Mouse (Mus musculus) activated CD4-positive, CD25-positive, alpha-beta regulatory T cell (primary cell): ENCODE data around the gene B830017H08Rik. TPM values are rescaled to one million over a fixed set of nuclear protein-coding genes. Genes with fewer than 3 reads are reported as not detected.

Experiments
- polyA plus RNA-seq, 2 experiments: library from polyadenylated mRNA; unstranded; fragments of 100-300 nt; shearing (Covaris generic); gene quantifications; one replicate each; pipeline ENCODE4 v1.2.1; 2017

Gene B830017H08Rik
- not detected for polyA plus RNA-seq

DNA sequence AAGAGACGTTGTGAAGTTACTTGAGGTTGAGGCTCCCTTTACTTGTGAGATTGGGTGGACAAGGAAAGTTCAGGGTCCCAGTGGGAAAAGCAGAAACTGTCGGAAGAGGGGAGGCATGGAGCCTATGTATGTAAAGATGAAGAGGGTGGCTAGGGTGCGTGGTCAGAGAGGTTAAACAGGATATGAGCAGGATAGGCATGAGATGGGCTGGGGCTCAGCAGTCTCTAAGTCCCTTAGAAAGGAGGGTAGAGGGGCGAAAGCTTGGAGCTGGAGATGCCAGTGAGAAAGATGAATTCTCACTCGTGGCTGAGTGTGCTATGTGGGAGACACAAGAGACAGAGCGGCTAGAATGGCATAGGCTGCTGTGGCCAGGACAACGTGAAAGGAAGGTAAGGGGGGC lies at the start of gene B830017H08Rik:
TSS of gene B830017H08Rik (plus strand) at position 301 of the 400 bp plus-strand sequence.

DNA sequence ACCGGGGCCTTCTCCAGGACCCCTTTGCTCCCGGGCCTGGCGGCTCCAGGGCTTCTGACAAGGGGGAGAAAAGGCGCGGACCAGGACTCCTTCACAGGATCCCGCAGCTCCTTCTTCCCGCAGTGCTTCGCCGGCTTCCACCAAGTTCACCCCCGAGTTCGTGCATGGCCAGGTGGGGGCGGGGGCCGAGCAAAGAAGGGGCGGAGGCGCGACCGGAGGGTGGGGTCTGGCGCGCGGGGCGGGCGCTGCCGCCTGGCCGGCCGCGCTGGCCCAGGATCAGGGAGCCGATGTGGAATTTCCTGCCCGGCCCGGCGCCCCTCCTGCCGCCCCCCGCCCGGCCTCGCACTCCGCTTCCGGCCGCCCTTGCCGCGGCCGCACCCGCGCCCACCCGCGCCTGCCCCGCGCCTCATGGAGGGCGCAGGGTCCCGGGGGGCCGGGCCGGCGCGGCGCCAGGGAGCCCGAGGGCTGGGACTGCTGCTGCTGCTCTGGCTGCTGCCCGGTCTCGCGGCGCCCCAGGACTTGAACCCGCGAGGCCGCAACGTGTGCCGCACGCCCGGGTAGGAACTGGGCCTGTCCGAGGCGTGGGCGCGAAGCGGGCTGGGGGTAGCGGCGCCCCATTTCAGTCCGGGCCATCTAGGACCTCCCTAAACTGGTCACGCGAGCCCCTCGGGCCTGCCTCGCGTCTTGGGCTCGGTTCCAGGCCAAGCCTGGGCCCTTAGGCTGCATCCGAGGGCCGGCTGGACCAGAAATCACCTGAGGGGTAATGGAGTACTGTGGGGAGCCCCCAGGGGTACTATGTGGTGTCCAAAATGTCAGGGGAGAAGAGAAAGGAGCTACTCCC lies 35.7 kb upstream of the B830017H08Rik start, which contains the start of gene Scarf2:
TSS of gene Scarf2 (plus strand) at position 312 of the 841 bp plus-strand sequence.

DNA sequence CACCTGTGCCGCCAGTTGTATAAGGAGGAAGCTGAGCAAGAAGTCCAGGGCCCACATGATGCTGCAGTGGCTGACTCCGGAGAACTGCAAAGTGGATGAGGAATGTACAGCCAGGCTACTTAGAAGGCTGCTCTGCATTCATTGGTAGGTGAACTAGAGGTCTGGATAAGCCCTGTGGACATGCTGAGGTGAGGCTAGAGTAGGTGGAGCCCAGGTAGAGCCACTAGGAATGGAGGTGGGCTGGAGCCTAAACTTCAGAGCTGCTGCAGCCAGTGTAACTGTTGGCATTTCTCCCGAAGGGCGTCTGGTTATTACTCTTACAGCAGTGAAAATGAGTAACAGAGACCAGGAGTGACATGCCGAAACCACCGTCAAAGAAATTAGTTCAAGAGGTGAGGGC lies 5.1 kb downstream of the B830017H08Rik start, which contains the start of gene Car15:
TSS of gene Car15 (minus strand) at position 314 of the 400 bp plus-strand sequence.

Other genes with a start within 250 kb of the B830017H08Rik start
- 1 to 10 TPM; 1.1 to 2.2 TPM for gene Slc7a4, start 249.9 kb upstream of the B830017H08Rik start, polyA plus RNA-seq
- gene Smpd4, start 213.8 kb upstream of the B830017H08Rik start, polyA plus RNA-seq = 10 to 100 TPM; 14.1 to 18.4 TPM
- gene Ccdc74a, start 186.7 kb upstream of the B830017H08Rik start, polyA plus RNA-seq = under 1 TPM; 0.33 to 0.64 TPM
- 100 to 1,000 TPM in 1 of 2 experiments, 10 to 100 TPM in 1; 90.2 to 128 TPM for gene Med15, start 100.2 kb upstream of the B830017H08Rik start, polyA plus RNA-seq
- gene Klhl22, start 73.5 kb upstream of the B830017H08Rik start, polyA plus RNA-seq = 10 to 100 TPM; 11.1 to 14.1 TPM
- gene Scarf2, start 35.8 kb upstream of the B830017H08Rik start, polyA plus RNA-seq = under 1 TPM in 1 of 2 experiments, not detected in 1; 0.07 TPM
- 1 to 10 TPM; 1.5 to 2.1 TPM for gene Car15, start 5.2 kb downstream of the B830017H08Rik start, polyA plus RNA-seq
- under 1 TPM; 0.31 to 0.33 TPM for gene Gm20518, start 58.5 kb downstream of the B830017H08Rik start, polyA plus RNA-seq
- not detected for gene Tssk1, start 61.1 kb downstream of the B830017H08Rik start, polyA plus RNA-seq
- gene Dgcr2, start 65.4 kb downstream of the B830017H08Rik start, polyA plus RNA-seq = 10 to 100 TPM; 36.9 to 52.6 TPM
- not detected for gene Tssk2, start 65.5 kb downstream of the B830017H08Rik start, polyA plus RNA-seq
- 10 to 100 TPM; 51.7 to 68.8 TPM for gene Ess2, start 78.2 kb downstream of the B830017H08Rik start, polyA plus RNA-seq
- not detected for gene Gsc2, start 81.9 kb downstream of the B830017H08Rik start, polyA plus RNA-seq
- 10 to 100 TPM; 40.7 to 50.5 TPM for gene Slc25a1, start 95.1 kb downstream of the B830017H08Rik start, polyA plus RNA-seq
- not detected for gene Vpreb2, start 147.3 kb downstream of the B830017H08Rik start, polyA plus RNA-seq
- gene Dgcr6, start 219.7 kb downstream of the B830017H08Rik start, polyA plus RNA-seq = 10 to 100 TPM; 36.6 to 37.8 TPM